8 mouse cellular contexts compared by ENCODE assay signal in the genomic region with DNA sequence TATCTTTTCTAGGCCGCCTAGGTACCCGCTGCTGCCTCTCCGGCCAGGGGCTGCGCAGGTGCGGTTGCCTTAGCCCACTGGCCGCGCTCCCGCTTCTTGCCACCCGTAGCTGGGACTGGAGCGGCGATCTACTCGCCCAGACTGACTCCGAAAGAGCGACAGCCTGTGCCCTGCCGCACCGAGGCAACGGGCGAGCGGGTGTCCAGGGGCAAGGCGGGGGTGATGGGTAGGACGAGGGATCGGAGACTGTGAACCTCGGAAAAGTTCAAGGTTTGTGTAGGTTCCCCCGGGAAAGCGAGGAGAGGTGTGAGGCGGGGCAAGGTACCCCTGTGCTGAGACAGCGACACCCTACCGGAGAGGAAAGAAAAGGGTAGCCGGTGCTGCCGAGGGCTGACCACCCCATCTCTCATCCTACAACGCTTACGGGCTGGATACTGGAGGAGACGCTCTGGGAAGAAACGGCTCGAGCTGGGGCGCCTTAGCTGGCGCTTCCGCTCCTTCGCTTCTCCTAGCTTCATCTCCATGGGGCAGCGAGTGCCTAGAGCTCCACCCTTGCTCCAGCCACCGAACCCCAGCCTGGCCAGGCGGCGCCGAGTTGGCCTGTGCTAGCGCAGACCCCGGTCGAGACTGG. TPM values are rescaled to one million over a fixed set of nuclear protein-coding genes. Genes with fewer than 3 reads are reported as not detected.
A peak's percentile ranks its signal among the peaks of the same experiment; 100 is the strongest.
DNase-seq lines count a peak whose midpoint lies in the region; ATAC-seq and TF ChIP-seq lines count a peak whose summit lies in the region.

No protein-coding gene starts in this region.

- peaks cover 99% of the 10 kb centered on the region for H3K27me3 ChIP-seq in heart, embryonic 12.5 days (replicated peaks)
- H3K27me3 ChIP-seq in ES-Bruce4 (ENCODE audit: control insufficient read depth, insufficient read depth, low read length, poor library complexity, severe bottlenecking): peaks cover 51% of the 10 kb centered on the region
- peaks cover 90% of the 10 kb centered on the region for H3K27me3 ChIP-seq in hindbrain, embryonic 12.5 days
- peaks cover 100% of the 10 kb centered on the region for H3K27me3 ChIP-seq in midbrain, embryonic 10.5 days (ENCODE audit: low read depth, poor library complexity, severe bottlenecking)

- peak overlapping the region; percentile 94 for H3K4me2 ChIP-seq in heart, embryonic 12.5 days
- H3K4me2 ChIP-seq in hindbrain, embryonic 12.5 days (replicated peaks): peak overlapping the region; percentile 94

- peak overlapping the region; percentile 56 for H3K4me3 ChIP-seq in heart, embryonic 12.5 days
- peak overlapping the region; percentile 36 for H3K4me3 ChIP-seq in ES-Bruce4 (ENCODE audit: low read depth, low read length)
- H3K4me3 ChIP-seq in hindbrain, embryonic 12.5 days: peak overlapping the region; percentile 58
- H3K4me3 ChIP-seq in midbrain, embryonic 10.5 days: peak overlapping the region; percentile 72

- no peak for TF ChIP-seq POLR2A in ES-Bruce4 (IDR thresholded peaks at IDR 0.05; ENCODE audit: insufficient read depth, low read length)

- no peak for TF ChIP-seq CTCF in ES-Bruce4 (IDR thresholded peaks at IDR 0.05; ENCODE audit: low read depth, low read length)

- H3K9me3 ChIP-seq in heart, embryonic 12.5 days (replicated peaks): no peaks in the 10 kb centered on the region
- H3K9me3 ChIP-seq in ES-Bruce4 (replicated peaks; ENCODE audit: control insufficient read depth, insufficient read depth, low read length, poor library complexity, severe bottlenecking): no peaks in the 10 kb centered on the region
- H3K9me3 ChIP-seq in hindbrain, embryonic 12.5 days (replicated peaks): no peaks in the 10 kb centered on the region
- H3K9me3 ChIP-seq in midbrain, embryonic 10.5 days (replicated peaks): no peaks in the 10 kb centered on the region

- under 1% methylated on average over 47 of the region's 47 CpGs for WGBS in heart, embryonic 12.5 days
- 0% methylated on average over 47 of the region's 47 CpGs for WGBS in hindbrain, embryonic 12.5 days
- under 1% methylated on average over 47 of the region's 47 CpGs for WGBS in midbrain, embryonic 10.5 days

- DNase-seq in heart, adult 11 months: no peak
- DNase-seq in cerebellum, postnatal 36 days: peak; percentile 45 to 54
- peak; percentile 68 for DNase-seq in midbrain, embryonic 10.5 days (ENCODE audit: low spot score)
- no peak for DNase-seq in urinary bladder, postnatal 14 days (ENCODE audit: low spot score)
- no peak for DNase-seq in thymus, postnatal 14 days

- peaks cover 28% of the 10 kb centered on the region for H3K4me1 ChIP-seq in heart, embryonic 12.5 days (replicated peaks)
- no peaks in the 10 kb centered on the region for H3K4me1 ChIP-seq in ES-Bruce4 (ENCODE audit: control insufficient read depth, insufficient read depth, low read length)
- H3K4me1 ChIP-seq in hindbrain, embryonic 12.5 days: peaks cover 39% of the 10 kb centered on the region
- peaks cover 53% of the 10 kb centered on the region for H3K4me1 ChIP-seq in midbrain, embryonic 10.5 days

- no peaks in the 10 kb centered on the region for H3K36me3 ChIP-seq in heart, embryonic 12.5 days
- no peaks in the 10 kb centered on the region for H3K36me3 ChIP-seq in ES-Bruce4 (ENCODE audit: control insufficient read depth, insufficient read depth, low read length, poor library complexity, severe bottlenecking)
- H3K36me3 ChIP-seq in hindbrain, embryonic 12.5 days: no peaks in the 10 kb centered on the region
- H3K36me3 ChIP-seq in midbrain, embryonic 10.5 days: no peaks in the 10 kb centered on the region

- no peak for TF ChIP-seq EP300 in ES-Bruce4 (IDR thresholded peaks at IDR 0.05; ENCODE audit: insufficient read depth, low read depth, low read length)

- peak overlapping the region; percentile 53 for H3K9ac ChIP-seq in heart, embryonic 12.5 days
- peak overlapping the region; percentile 65; the same call in 1 of the 2 replicates for H3K9ac ChIP-seq in ES-Bruce4 (ENCODE audit: low read depth, poor library complexity, severe bottlenecking)
- peak overlapping the region; percentile 56 for H3K9ac ChIP-seq in hindbrain, embryonic 12.5 days

- ATAC-seq in heart, embryonic 12.5 days (ENCODE audit: insufficient number of reproducible peaks, low FRiP score): 0 out of 2 replicates have a peak, but pooled peaks have one; percentile 34
- ATAC-seq in hindbrain, embryonic 12.5 days (ENCODE audit: low FRiP score): no peak

- H3K27ac ChIP-seq in heart, embryonic 12.5 days (ENCODE audit: poor library complexity, severe bottlenecking): no peak overlapping the region
- H3K27ac ChIP-seq in ES-Bruce4 (ENCODE audit: insufficient read depth, low read length): no peak overlapping the region
- peak overlapping the region; percentile 37; the same call in 1 of the 2 replicates for H3K27ac ChIP-seq in hindbrain, embryonic 12.5 days
- peak overlapping the region; percentile 79 for H3K27ac ChIP-seq in midbrain, embryonic 10.5 days (replicated peaks)

RNA-seq across cellular contexts. Expression of gene Tmem132e, which starts 0.9 kb away (rescaled TPM):
- polyA plus RNA-seq in heart, embryonic 12.5 days (2016; fragmentation: Nextera tagmentation; extraction: Ambion mirVana): 0.08 and 0.20 TPM in 2 replicates
- not detected in 2 replicates for polyA plus RNA-seq in ES-Bruce4 (2011; ENCODE audit: insufficient read depth, insufficient read length, low read depth, missing spikeins)
- 3.0 and 3.7 TPM in 2 replicates for polyA plus RNA-seq in hindbrain, embryonic 12.5 days (2016; fragmentation: Nextera tagmentation; extraction: Ambion mirVana)
- 0.89 and 0.93 TPM in 2 replicates for polyA plus RNA-seq in midbrain, embryonic 10.5 days (2016; fragmentation: Nextera tagmentation; extraction: Ambion mirVana)

Comparison
In these comparisons a context has a peak if more than half of its experiments do, and no peak if none do; other contexts are left out.
1. H3K27ac ChIP-seq: peak in hindbrain, embryonic 12.5 days (single experiment) and midbrain, embryonic 10.5 days (single experiment); none in heart, embryonic 12.5 days (single experiment) and ES-Bruce4 (single experiment).
2. DNase-seq: peak in cerebellum, postnatal 36 days (2 of 2) and midbrain, embryonic 10.5 days (single experiment); none in heart, adult 11 months (single experiment), urinary bladder, postnatal 14 days (single experiment) and thymus, postnatal 14 days (single experiment).
3. Peak in every context shown above with its lines, with median percentiles within 50 percentile points of each other: H3K4me3 ChIP-seq and H3K9ac ChIP-seq.